Mouse (Mus musculus) myocyte (in vitro differentiated cells): ENCODE results near the gene Polr3gl.
A peak's percentile ranks its signal among the peaks of the same experiment; 100 is the strongest.

Source experiments
- CEBPB ChIP-seq: IDR thresholded peaks from 2 replicates; pipeline ENCODE4 v1.6.1; 2011; ENCODE audit warnings: mild to moderate bottlenecking, moderate library complexity; ENCODE audit not compliant: poor library complexity, insufficient read depth, severe bottlenecking
- E2F4 ChIP-seq: IDR thresholded peaks from one replicate; pipeline ENCODE4 v1.6.1; 2011; ENCODE audit warnings: mild to moderate bottlenecking, control low read depth, moderate library complexity; ENCODE audit not compliant: insufficient read depth
- MAX ChIP-seq: IDR thresholded peaks from one replicate; pipeline ENCODE4 v1.6.1; 2011; ENCODE audit warnings: low read depth, mild to moderate bottlenecking, control low read depth
- POLR2A ChIP-seq: IDR thresholded peaks from one replicate; pipeline ENCODE4 v1.6.1; 2011; ENCODE audit warnings: low read depth, mild to moderate bottlenecking, control low read depth, moderate library complexity; ENCODE audit not compliant: insufficient read length
- POLR2AphosphoS2 ChIP-seq: IDR thresholded peaks from one replicate; pipeline ENCODE4 v1.6.1; 2011; ENCODE audit warnings: low read depth, control low read depth; ENCODE audit not compliant: insufficient read length
- TCF12 ChIP-seq: IDR thresholded peaks from one replicate; pipeline ENCODE4 v1.6.1; 2011; ENCODE audit warnings: mild to moderate bottlenecking, control low read depth; ENCODE audit not compliant: poor library complexity, insufficient read depth, severe bottlenecking
- USF1 ChIP-seq: IDR thresholded peaks from one replicate; pipeline ENCODE4 v1.6.1; 2011; ENCODE audit warnings: low read depth, mild to moderate bottlenecking, control low read depth, moderate library complexity

DNA sequence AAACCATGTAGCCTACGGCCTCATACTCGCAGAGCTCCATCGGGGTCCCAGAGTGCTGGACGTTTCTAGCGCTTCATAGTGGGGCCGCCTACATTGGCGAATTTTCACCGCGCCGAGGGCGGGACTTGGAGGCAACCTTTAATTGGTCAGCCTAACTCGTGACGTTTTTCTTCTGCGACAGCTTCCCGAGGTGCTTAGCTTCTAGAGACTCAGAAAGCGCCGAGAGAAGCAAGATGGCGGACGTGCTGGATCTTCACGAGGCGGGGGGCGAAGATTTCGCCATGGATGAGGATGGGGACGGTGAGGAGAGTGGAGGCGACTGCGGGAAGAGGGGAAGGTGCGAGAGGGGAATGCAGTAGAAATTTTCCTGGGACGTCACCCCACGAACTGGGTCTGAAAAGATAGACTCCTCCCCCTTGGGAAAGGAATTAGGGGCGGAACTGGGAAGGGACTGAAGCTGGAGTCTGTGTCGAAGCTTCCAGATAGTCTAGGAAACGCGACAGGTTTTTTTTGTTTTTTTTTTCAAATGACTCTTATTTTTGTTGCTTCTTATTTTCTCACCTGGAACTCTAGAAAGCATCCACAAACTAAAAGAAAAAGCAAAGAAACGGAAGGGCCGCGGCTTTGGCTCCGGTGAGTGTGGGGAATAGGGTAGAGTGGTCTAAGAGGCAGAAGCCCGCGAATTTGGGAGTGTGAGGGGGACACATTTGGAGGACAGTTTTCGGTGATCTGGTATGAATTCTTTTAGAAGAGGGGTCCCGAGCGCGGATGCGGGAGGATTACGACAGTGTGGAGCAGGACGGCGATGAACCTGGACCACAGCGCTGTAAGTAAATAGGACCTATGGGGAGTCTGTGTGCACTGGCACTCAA lies 36.0 kb upstream of the Polr3gl start, which contains the start of gene Rbm8a:
- TF ChIP-seq MAX (no peak), POLR2AphosphoS2 (peak; percentile 79), CEBPB (no peak), POLR2A (peak; percentile 66), USF1 (no peak), E2F4 (peak; percentile 61), TCF12 (no peak)
